Mouse (Mus musculus): ENCODE measurements around the gene Bnc1. TPM values are rescaled to one million over a fixed set of nuclear protein-coding genes. Genes with fewer than 3 reads are reported as not detected.
A peak's percentile ranks its signal among the peaks of the same experiment; 100 is the strongest.

The Bnc1 gene
- polyA plus RNA-seq, 1 experiment from 2014 or later, result 1.5 TPM

DNA sequence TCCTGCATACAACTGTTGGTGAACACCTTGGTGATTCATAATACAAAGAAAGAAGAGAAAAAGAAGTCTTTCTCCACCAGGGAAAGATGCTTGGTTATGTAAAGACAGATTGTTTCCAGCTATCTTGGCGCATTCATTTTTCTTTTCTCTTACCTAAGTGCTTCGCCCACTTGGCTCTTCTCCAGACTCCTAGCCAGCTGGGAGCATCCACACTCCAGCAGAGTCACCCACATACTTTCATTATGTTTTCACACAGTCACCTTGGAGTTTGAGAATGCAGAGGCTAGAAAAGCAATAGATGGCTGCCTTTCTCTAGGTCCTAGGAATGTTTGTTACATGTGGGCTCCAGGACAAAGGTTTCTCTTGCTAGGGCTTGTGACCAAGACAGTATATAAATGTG lies 41.6 kb downstream of the Bnc1 start:
- WGBS, result 80% methylated on average over 2 of the region's 2 CpGs
- no peak overlapping the region for H3K4me2 ChIP-seq

GRCm38 (mm10) chr7:81945398-81945797 lies 46.7 kb downstream of the Bnc1 start:
- WGBS, result 17% methylated on average over 4 of the region's 4 CpGs
- Histone ChIP-seq H3K36me3 (ENCODE audit: insufficient read depth) (no peaks in the 10 kb centered on the region), H3K4me3 (ENCODE audit: low read depth, low read length) (no peak overlapping the region), H3K4me2 (no peak overlapping the region), H3K27ac (ENCODE audit: low read depth) (no peak overlapping the region), H3K9me3 (ENCODE audit: low read depth, low read length) (no peaks in the 10 kb centered on the region), H3K9ac (no peak overlapping the region), H3K4me1 (ENCODE audit: insufficient read depth) (no peaks in the 10 kb centered on the region), H3K27me3 (ENCODE audit: insufficient read depth, low read length) (no peaks in the 10 kb centered on the region)
- ATAC-seq (ENCODE audit: insufficient read depth) (no peak), DNase-seq (peak; percentile 63)
- peak; percentile 51 for TF ChIP-seq CTCF (IDR thresholded peaks at IDR 0.05; ENCODE audit: low read depth)

More for the DNA sequence above, 41.6 kb downstream of the Bnc1 start:
- no peaks in the 10 kb centered on the region for H3K36me3 ChIP-seq (ENCODE audit: insufficient read depth)
- H3K27ac ChIP-seq (ENCODE audit: low read depth), result no peak overlapping the region
- no peak for DNase-seq
- no peak for ATAC-seq (ENCODE audit: insufficient read depth)
- no peak for TF ChIP-seq CTCF (IDR thresholded peaks at IDR 0.05; ENCODE audit: low read depth)
- H3K27me3 ChIP-seq (ENCODE audit: insufficient read depth, low read length), result no peaks in the 10 kb centered on the region
- H3K9ac ChIP-seq, result no peak overlapping the region
- H3K9me3 ChIP-seq (ENCODE audit: low read depth, low read length), result no peaks in the 10 kb centered on the region
- no peak overlapping the region for H3K4me3 ChIP-seq (ENCODE audit: low read depth, low read length)
- H3K4me1 ChIP-seq (ENCODE audit: insufficient read depth), result no peaks in the 10 kb centered on the region

DNA sequence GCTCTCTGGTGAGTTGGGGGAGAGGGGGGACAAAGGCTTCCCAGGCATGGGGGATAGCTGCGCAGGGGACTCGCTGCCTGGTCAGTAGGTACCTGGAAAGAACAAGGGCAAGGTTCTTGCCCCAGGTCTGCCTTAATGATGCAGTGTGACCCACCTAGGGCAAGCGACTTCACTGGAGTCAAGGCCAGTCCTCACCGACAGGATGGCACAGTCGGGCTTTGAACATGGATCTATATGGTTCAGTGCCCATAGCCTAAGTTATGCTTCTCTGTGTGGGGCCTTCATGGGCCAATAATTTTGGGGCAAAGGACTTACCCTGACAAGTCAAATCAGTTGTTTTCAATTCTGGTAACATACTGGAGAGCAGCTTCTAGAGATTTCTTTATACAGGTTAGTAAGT lies 57.3 kb downstream of the Bnc1 start:
- no peak overlapping the region for H3K27ac ChIP-seq (ENCODE audit: low read depth)
- peak overlapping the region; percentile 78 for H3K4me2 ChIP-seq
- H3K9me3 ChIP-seq (ENCODE audit: low read depth, low read length), result no peaks in the 10 kb centered on the region
- H3K4me3 ChIP-seq (ENCODE audit: low read depth, low read length), result peak overlapping the region; percentile 74
- 8% methylated on average over 5 of the region's 5 CpGs for WGBS
- ATAC-seq (ENCODE audit: insufficient read depth), result peak; percentile 54
- H3K9ac ChIP-seq, result peak overlapping the region; percentile 87
- no peak for DNase-seq
- no peaks in the 10 kb centered on the region for H3K36me3 ChIP-seq (ENCODE audit: insufficient read depth)
- H3K4me1 ChIP-seq (ENCODE audit: insufficient read depth), result peaks cover 6% of the 10 kb centered on the region; the same call in 1 of the 2 replicates
- no peak for TF ChIP-seq CTCF (IDR thresholded peaks at IDR 0.05; ENCODE audit: low read depth)
- peaks cover 27% of the 10 kb centered on the region for H3K27me3 ChIP-seq (ENCODE audit: insufficient read depth, low read length)

- Histone ChIP-seq H3K4me1 (ENCODE audit: insufficient read depth) (peaks cover 6% of the 10 kb centered on the region; the same call in 1 of the 2 replicates), H3K36me3 (ENCODE audit: insufficient read depth) (no peaks in the 10 kb centered on the region), H3K9me3 (ENCODE audit: low read depth, low read length) (no peaks in the 10 kb centered on the region), H3K27me3 (ENCODE audit: insufficient read depth, low read length) (peaks cover 27% of the 10 kb centered on the region), H3K4me2 (peak within 1 kb of the TSS; percentile 78), H3K27ac (ENCODE audit: low read depth) (peak within 1 kb of the TSS; percentile 82), H3K4me3 (ENCODE audit: low read depth, low read length) (peak within 1 kb of the TSS; percentile 74), H3K9ac (peak within 1 kb of the TSS; percentile 87)
- peak; percentile 84 for ATAC-seq (ENCODE audit: insufficient read depth)
- no peak for TF ChIP-seq CTCF (IDR thresholded peaks at IDR 0.05; ENCODE audit: low read depth)
- WGBS, result under 1% methylated on average over 51 of the region's 63 CpGs
- DNase-seq, result peak; percentile 86
Observed at GRCm38 (mm10) chr7:81934267-81934745, 57.8 kb downstream of the Bnc1 start, which contains the start of gene Hdgfl3. Gene Hdgfl3, minus strand, starts transcription at chr7:81934473.

DNA sequence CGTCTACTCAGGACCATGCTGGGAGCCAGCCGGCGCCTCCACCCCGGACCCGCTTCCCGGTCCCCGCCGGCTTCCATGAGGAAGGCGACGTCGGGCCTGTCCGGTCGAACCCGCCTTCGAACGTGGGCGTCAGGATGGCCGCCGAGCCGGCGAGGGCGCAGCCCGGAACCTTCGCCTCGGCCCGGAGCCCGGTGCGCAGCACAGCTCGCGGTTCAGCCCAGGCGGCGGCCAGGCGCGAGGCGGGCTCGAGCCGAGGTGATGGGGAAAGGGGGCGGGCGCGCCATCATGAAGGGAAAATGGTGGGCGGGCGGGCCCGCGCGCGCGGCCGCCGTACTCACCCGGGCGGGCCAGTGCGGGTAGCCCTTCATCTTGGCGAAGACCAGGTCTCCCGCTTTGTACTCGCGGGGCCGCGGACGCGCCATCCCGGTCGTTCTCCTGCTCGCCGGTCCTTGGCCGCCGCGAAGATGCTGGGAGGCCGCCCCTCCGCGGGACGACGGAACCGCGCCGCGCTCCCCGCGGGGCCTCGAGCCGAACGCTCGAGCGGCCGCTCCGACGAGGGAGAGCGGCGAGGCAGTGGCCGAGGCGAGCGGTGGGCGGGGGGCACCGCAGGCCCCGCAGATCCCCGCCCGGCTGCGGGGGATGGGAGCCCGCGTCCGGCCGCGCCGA lies 58.4 kb downstream of the Bnc1 start:
- H3K27ac ChIP-seq (ENCODE audit: low read depth), result peak overlapping the region; percentile 82
- peak overlapping the region; percentile 74 for H3K4me3 ChIP-seq (ENCODE audit: low read depth, low read length)
- peak; percentile 71 for DNase-seq
- peaks cover 6% of the 10 kb centered on the region; the same call in 1 of the 2 replicates for H3K4me1 ChIP-seq (ENCODE audit: insufficient read depth)
- ATAC-seq (ENCODE audit: insufficient read depth), result peak; percentile 75
- peak overlapping the region; percentile 78 for H3K4me2 ChIP-seq
- TF ChIP-seq CTCF (IDR thresholded peaks at IDR 0.05; ENCODE audit: low read depth), result no peak
- H3K27me3 ChIP-seq (ENCODE audit: insufficient read depth, low read length), result peaks cover 27% of the 10 kb centered on the region
- H3K9me3 ChIP-seq (ENCODE audit: low read depth, low read length), result no peaks in the 10 kb centered on the region
- no peaks in the 10 kb centered on the region for H3K36me3 ChIP-seq (ENCODE audit: insufficient read depth)
- peak overlapping the region; percentile 87 for H3K9ac ChIP-seq
- WGBS, result under 1% methylated on average over 102 of the region's 103 CpGs

- Histone ChIP-seq H3K4me1 (ENCODE audit: insufficient read depth) (peaks cover 6% of the 10 kb centered on the region; the same call in 1 of the 2 replicates), H3K4me3 (ENCODE audit: low read depth, low read length) (peak overlapping the region; percentile 74), H3K27ac (ENCODE audit: low read depth) (peak overlapping the region; percentile 82; the same call in 1 of the 2 replicates), H3K36me3 (ENCODE audit: insufficient read depth) (no peaks in the 10 kb centered on the region), H3K4me2 (peak overlapping the region; percentile 78), H3K27me3 (ENCODE audit: insufficient read depth, low read length) (peaks cover 27% of the 10 kb centered on the region), H3K9ac (peak overlapping the region; percentile 87), H3K9me3 (ENCODE audit: low read depth, low read length) (no peaks in the 10 kb centered on the region)
- WGBS, result 4% methylated on average over 23 of the region's 23 CpGs
- ATAC-seq (ENCODE audit: insufficient read depth) (no peak), DNase-seq (peak; percentile 32)
- no peak for TF ChIP-seq CTCF (IDR thresholded peaks at IDR 0.05; ENCODE audit: low read depth)
Observed at GRCm38 (mm10) chr7:81933061-81933600, 59.0 kb downstream of the Bnc1 start.

- Histone ChIP-seq H3K36me3 (ENCODE audit: insufficient read depth) (no peaks in the 10 kb centered on the region), H3K27me3 (ENCODE audit: insufficient read depth, low read length) (peaks cover 27% of the 10 kb centered on the region), H3K9ac (peak overlapping the region; percentile 87), H3K9me3 (ENCODE audit: low read depth, low read length) (no peaks in the 10 kb centered on the region), H3K4me1 (ENCODE audit: insufficient read depth) (peaks cover 6% of the 10 kb centered on the region; the same call in 1 of the 2 replicates), H3K27ac (ENCODE audit: low read depth) (no peak overlapping the region), H3K4me3 (ENCODE audit: low read depth, low read length) (peak overlapping the region; percentile 74), H3K4me2 (peak overlapping the region; percentile 78)
- WGBS, result 25% methylated on average over 5 of the region's 5 CpGs
- ATAC-seq (ENCODE audit: insufficient read depth) (no peak), DNase-seq (no peak)
- TF ChIP-seq CTCF (IDR thresholded peaks at IDR 0.05; ENCODE audit: low read depth), result no peak
Observed at GRCm38 (mm10) chr7:81932521-81933045, 59.5 kb downstream of the Bnc1 start.
